Mouse (Mus musculus) midbrain, embryonic 10.5 days (tissue): ENCODE measurements around the gene Smg5. TPM values are rescaled to one million over a fixed set of nuclear protein-coding genes. Genes with fewer than 3 reads are reported as not detected.
"Not testable (repeated sequence)": the region's sequence is repeated elsewhere in the genome, so short reads cannot be mapped to it uniquely, and the experiment has no call there.

Experiments
- DNase-seq: peaks from one replicate; pipeline ENCODE4 v3.0.0-alpha.2; 2017; ENCODE audit warnings: low spot score
- H3K27ac ChIP-seq: fragments of 300-500 bp; sonication (generic); replicated peaks from 2 replicates; pipeline ENCODE4 v1.5.1; 2016; ENCODE audit warnings: mild to moderate bottlenecking
- H3K27me3 ChIP-seq: fragments of 300-500 bp; sonication (generic); 2 replicates; pipeline ENCODE4 v1.6.1; 2016; ENCODE audit warnings: low read depth, mild to moderate bottlenecking; ENCODE audit not compliant: poor library complexity, severe bottlenecking
- H3K36me3 ChIP-seq: fragments of 300-500 bp; sonication (generic); 2 replicates; pipeline ENCODE4 v1.6.1; 2016; ENCODE audit warnings: mild to moderate bottlenecking, moderate library complexity
- H3K4me1 ChIP-seq: fragments of 300-500 bp; sonication (generic); 2 replicates; pipeline ENCODE4 v1.6.1; 2016
- H3K4me3 ChIP-seq: fragments of 300-500 bp; sonication (generic); 2 replicates; pipeline ENCODE4 v1.5.1; 2016; ENCODE audit warnings: mild to moderate bottlenecking, moderate library complexity
- H3K9me3 ChIP-seq: fragments of 300-500 bp; sonication (generic); replicated peaks from 2 replicates; pipeline ENCODE4 v1.6.1; 2016; ENCODE audit warnings: mild to moderate bottlenecking
- WGBS: fragments of 180-500 bp; shearing (Covaris S2); methylation state at CpG from one replicate; pipeline ENCODE4 v1.1.7; 2016; 5-methylcytosine and 5-hydroxymethylcytosine counted together
- polyA plus RNA-seq: library from polyadenylated mRNA; unstranded; fragments of >200 nt; fragmentation: Nextera tagmentation; extraction: Ambion mirVana; gene quantifications from 2 replicates; pipeline ENCODE4 v1.2.1, GENCODE M21; 2016

Smg5 gene
- polyA plus RNA-seq, result 84.5 and 89.8 TPM in 2 replicates

DNA sequence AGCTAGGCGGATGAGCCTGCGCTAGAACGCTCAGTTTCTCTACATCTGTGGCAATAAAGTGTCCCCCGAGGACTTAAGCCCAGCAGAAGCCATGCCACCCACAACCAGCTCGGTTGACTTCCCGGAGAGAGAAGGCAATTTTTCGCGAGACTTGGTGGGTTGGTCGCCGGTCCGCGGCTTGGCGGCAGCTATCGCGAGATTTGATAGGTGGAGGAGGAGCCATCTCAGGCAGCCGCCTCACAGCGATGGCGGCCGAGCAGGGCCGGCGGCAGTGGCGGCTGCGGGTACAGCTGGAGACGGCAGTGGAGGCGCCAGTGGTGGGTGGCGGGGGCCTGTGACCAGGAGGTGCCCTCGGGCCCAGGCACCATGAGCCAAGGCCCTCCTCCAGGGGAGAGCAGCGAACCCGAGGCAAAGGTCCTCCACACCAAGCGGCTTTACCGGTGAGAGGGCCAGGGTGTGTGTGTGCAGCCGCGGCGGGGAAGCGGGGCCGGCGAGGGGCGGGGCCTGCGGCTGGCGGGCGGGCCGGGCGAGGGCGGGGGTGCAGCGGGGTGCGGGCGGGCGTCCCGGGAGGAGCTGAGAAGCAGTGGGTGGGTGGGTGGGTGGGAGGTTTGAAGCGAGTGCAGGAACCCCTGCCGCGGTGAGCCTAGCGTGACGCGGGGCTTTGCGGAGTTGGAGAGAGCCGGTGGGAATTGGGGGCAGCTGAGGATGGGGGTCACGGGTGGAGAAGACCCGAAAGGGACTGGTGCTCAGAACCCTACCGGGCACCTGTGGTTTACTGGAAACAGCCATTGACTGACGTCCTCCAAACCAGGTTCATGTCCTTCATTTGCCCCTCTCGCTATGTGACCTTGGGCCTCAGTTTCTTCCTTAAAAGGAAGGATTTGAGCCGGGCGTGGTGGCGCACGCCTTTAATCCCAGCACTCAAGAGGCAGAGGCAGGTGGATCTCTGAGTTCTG is at the start of gene Smg5, which contains the start of gene Tmem79:
TSS of gene Smg5 (plus strand) at position 203 of the 956 bp plus-strand sequence.
TSS of gene Tmem79 (minus strand) at position 91 of the 956 bp plus-strand sequence.
- Histone ChIP-seq H3K9me3 (no peaks in the 10 kb centered on the region), H3K27ac (peak within 1 kb of the TSS; percentile 99), H3K36me3 (peaks cover 24% of the 10 kb centered on the region), H3K27me3 (no peaks in the 10 kb centered on the region), H3K4me1 (peaks cover 36% of the 10 kb centered on the region), H3K4me3 (peak within 1 kb of the TSS; percentile 97)
- 2% methylated on average over 66 of the region's 66 CpGs for WGBS
- peak; percentile 97 for DNase-seq

DNA sequence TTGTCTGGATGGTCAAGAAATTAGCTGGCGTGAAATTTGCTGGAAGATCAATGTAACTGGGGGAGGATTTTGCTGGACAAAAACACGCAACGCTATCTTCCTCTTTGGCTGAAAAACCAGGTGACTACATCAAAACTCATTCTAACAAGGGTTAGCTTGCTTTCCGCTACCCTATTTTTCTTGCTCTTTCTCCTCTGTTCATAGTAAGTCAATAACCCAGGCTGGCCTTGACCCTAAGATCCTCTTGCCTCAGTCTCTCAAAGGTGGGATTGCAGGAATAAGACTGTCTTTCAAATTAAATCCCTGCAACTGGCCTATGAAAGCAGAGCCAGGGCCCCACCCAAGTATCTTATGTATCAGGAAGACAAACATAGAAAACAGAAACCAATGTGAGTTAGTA is 49.0 kb upstream of the Smg5 start, which contains the start of gene Gm38392:
TSS of gene Gm38392 (minus strand) at position 101 of the 400 bp plus-strand sequence.
- Histone ChIP-seq H3K27ac (no peak within 1 kb of the TSS), H3K4me1 (no peaks in the 10 kb centered on the region), H3K27me3 (no peaks in the 10 kb centered on the region), H3K36me3 (peaks cover 14% of the 10 kb centered on the region), H3K4me3 (no peak within 1 kb of the TSS), H3K9me3 (no peaks in the 10 kb centered on the region)
- WGBS, result 93% methylated on average over 4 of the region's 4 CpGs
- no peak for DNase-seq

DNA sequence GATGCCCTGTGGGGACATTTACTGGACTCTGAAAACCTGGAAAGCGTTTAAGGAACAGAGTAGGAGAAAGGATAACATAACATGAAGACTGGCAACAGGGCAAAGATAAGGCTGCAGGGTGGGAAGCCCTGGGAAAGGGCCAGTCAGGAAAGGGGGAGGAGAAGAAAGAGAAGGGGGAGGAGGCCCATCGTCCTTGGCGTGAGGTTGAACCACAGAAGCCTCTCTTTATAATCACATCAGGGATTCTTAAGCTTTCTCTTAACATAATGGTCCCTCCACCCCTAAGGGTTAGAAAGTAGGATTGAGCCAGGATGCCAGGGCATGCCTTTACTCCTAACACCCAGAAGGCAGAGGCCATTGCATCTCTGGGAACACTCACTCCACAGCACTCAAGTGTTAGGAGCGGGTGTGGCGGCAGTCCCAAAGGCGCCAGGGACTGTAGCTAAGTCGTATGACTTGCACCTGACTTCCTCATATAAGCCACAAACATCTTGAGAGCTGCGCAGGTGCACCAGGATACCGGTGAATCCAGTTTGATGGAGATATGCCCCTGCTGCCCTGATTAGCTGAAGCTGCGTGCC is 47.8 kb upstream of the Smg5 start:
- peaks cover 14% of the 10 kb centered on the region for H3K36me3 ChIP-seq
- not testable (repeated sequence) for DNase-seq, H3K27ac ChIP-seq, H3K4me3 ChIP-seq, H3K4me1 ChIP-seq, H3K27me3 ChIP-seq, H3K9me3 ChIP-seq
- WGBS, result 81% methylated on average over 8 of the region's 10 CpGs

DNA sequence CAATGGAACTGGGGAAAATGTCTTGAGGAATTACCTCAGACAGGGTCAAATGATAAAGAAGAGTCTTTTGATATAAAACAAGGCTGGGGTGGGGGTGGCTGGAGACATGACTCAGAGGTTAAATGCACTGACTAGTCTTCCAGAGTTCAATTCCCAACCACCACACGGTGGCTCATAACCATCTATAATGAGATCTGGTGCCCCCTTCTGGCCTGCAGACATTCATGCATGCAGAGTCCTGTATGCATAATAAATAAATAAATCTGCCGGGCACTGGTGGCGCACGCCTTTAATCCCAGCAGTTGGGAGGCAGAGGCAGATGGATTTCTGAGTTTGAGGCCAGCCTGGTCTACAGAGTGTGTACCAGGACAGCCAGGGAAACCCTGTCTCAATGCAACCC is 44.1 kb upstream of the Smg5 start:
- Histone ChIP-seq H3K27ac (no peak overlapping the region), H3K27me3 (no peaks in the 10 kb centered on the region), H3K36me3 (no peaks in the 10 kb centered on the region), H3K4me1 (peaks cover 9% of the 10 kb centered on the region), H3K9me3 (no peaks in the 10 kb centered on the region), H3K4me3 (no peak overlapping the region)
- DNase-seq, result peak; percentile 25
- 69% methylated on average over 4 of the region's 4 CpGs for WGBS

DNA sequence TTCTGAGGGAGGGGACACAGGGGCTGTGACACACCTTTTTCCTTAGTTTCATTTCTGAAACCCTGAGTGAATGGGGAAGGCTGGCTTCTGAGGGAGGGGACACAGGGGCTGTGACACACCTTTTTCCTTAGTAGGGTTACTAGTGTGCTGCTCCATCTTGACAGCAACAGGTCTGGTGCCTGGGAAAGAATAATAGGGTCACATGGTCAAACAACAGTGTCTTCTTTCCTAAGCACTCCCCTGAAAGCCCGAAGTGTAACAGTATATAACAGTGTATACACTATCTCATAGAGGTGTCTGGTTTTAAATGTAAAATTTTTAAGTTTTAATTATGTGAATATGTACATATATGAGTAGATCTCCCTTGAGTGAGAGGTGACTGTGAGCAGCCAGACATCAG is 40.8 kb upstream of the Smg5 start:
- peak overlapping the region; percentile 96 for H3K27ac ChIP-seq
- H3K27me3 ChIP-seq, result not testable (repeated sequence)

DNA sequence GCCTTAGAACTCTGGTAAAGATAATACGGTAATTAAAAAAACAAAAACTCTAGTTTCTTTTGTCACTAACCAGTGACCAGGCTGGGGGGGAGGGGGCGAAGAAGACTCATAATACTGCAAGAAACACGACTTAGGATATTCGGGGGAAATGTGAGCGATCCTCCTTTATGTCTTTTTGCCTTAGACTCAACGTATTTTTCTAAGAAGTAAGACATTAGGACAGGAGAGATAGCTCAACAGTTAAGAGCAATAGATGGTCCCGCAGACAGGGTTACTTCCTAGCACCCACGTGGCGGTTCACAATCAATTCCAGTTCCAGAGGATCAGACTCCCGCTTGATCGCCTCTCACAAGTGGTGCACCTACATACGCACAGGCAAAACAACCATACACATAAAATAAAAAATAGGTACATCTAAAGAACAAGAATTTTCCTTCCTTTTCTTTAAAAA is 39.9 kb upstream of the Smg5 start:
- H3K27me3 ChIP-seq, result no peaks in the 10 kb centered on the region

More for the DNA sequence above, 40.8 kb upstream of the Smg5 start:
- peak overlapping the region; percentile 85 for H3K4me3 ChIP-seq
- peaks cover 23% of the 10 kb centered on the region for H3K4me1 ChIP-seq
- peaks cover 20% of the 10 kb centered on the region for H3K36me3 ChIP-seq
- not testable (repeated sequence) for H3K9me3 ChIP-seq, DNase-seq
- WGBS, result 76% methylated on average over 1 of the region's 1 CpGs

DNA sequence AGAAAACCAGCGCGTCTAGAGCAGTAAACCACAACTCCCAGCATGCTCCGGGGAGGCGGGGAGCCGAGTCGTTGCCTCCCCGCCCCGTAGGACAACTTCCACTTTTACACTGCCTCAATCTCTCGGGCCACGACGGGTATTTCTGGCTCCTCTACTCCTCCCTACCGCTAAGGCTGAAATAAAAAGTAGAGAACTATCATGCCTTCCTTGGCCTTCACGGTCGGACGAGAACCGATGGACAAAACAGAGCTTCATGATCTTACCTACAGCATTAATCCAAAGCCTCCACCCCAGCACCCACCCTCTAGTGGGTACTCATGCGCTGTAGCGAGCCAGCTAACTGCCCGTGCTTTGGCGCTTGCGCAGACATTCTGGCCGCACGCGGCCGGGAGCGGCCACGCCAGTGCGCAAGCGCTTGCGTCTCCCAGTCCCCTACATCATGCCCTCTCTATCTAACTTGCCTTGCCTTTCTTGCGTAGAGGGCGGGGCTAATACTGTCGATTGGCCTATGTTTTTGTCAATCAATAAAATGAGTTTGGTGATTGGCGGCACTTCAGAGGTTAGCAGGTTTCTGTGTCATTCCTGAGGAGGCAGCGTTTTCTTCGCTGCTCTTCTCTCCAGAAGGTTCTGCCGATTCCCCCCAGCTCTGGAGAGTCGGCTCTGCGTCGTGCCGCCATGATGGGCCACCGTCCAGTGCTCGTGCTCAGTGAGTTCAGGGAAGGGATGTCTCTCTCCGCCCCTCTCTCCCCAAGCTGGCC is 39.3 kb upstream of the Smg5 start, which contains the start of the genes Tsacc and Cct3:
TSS of gene Tsacc (minus strand) at position 439 of the 758 bp plus-strand sequence.
TSS of gene Cct3 (plus strand) at position 556 of the 758 bp plus-strand sequence.
- under 1% methylated on average over 44 of the region's 44 CpGs for WGBS

More for the DNA sequence above, 39.9 kb upstream of the Smg5 start:
- H3K4me3 ChIP-seq, result peak overlapping the region; percentile 85
- peaks cover 23% of the 10 kb centered on the region for H3K4me1 ChIP-seq
- peaks cover 29% of the 10 kb centered on the region for H3K36me3 ChIP-seq
- H3K9me3 ChIP-seq, result no peaks in the 10 kb centered on the region
- H3K27ac ChIP-seq, result peak overlapping the region; percentile 96
- WGBS, result under 1% methylated on average over 12 of the region's 12 CpGs
- no peak for DNase-seq

DNA sequence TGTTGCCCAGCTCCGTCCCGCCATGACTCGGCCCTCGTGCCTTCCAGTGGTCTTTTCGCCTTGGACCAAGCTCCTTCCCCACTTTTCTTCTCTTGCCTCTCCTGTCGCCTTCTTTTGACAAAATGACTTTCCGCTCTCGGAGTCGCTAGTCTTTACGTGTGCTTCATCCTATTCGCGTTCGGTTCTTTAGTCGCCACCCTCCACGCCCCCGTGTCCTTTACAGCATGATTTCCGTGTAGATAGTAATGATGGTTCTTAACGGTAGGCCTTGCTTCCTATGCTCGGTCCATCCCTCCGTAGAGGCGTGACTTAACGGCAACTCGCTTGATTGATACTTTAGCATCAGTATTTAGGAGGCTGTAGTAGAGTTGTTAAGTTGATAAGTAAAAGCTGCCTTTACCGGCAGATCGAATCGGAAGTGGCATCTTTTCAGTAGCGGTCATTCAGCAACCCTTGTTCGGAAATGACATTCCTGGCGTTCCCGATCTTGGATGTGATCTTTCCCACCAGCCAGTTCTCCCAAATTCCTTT is 38.7 kb upstream of the Smg5 start:
- peaks cover 23% of the 10 kb centered on the region for H3K4me1 ChIP-seq
- peaks cover 41% of the 10 kb centered on the region for H3K36me3 ChIP-seq
- H3K27ac ChIP-seq, result peak overlapping the region; percentile 96
- H3K4me3 ChIP-seq, result peak overlapping the region; percentile 85
- DNase-seq, result no peak
- H3K27me3 ChIP-seq, result no peaks in the 10 kb centered on the region
- H3K9me3 ChIP-seq, result no peaks in the 10 kb centered on the region
- under 1% methylated on average over 30 of the region's 30 CpGs for WGBS

More for the DNA sequence above, 39.3 kb upstream of the Smg5 start, which contains the start of the genes Tsacc and Cct3:
- Histone ChIP-seq H3K9me3 (no peaks in the 10 kb centered on the region), H3K4me3 (peak within 1 kb of the TSS; percentile 85), H3K27me3 (no peaks in the 10 kb centered on the region), H3K36me3 (peaks cover 35% of the 10 kb centered on the region), H3K4me1 (peaks cover 23% of the 10 kb centered on the region), H3K27ac (peak within 1 kb of the TSS; percentile 96)
- DNase-seq, result peak; percentile 96

DNA sequence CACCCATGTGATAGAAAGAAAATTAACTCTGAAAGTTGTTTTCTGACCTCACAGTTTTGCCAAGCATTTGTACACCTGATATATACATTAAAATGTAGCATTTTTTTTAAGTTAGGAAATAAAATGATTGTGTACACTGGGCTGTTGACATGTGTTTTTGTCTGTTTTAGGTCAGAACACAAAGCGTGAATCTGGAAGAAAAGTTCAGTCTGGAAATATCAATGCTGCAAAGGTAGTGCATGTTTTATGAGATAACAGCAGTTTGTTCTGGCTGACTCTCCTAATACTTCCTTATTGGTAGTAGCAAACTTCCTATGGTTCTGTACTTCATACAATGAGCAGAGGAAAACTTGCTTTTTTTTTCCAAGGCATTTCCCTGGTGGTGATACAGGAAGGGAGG is 36.9 kb upstream of the Smg5 start:
- peaks cover 59% of the 10 kb centered on the region for H3K36me3 ChIP-seq
- H3K9me3 ChIP-seq, result no peaks in the 10 kb centered on the region
- no peaks in the 10 kb centered on the region for H3K27me3 ChIP-seq
- H3K27ac ChIP-seq, result no peak overlapping the region
- WGBS, result 95% methylated on average over 1 of the region's 1 CpGs
- DNase-seq, result no peak
- no peak overlapping the region; the same call in 1 of the 2 replicates for H3K4me3 ChIP-seq
- peaks cover 23% of the 10 kb centered on the region for H3K4me1 ChIP-seq

DNA sequence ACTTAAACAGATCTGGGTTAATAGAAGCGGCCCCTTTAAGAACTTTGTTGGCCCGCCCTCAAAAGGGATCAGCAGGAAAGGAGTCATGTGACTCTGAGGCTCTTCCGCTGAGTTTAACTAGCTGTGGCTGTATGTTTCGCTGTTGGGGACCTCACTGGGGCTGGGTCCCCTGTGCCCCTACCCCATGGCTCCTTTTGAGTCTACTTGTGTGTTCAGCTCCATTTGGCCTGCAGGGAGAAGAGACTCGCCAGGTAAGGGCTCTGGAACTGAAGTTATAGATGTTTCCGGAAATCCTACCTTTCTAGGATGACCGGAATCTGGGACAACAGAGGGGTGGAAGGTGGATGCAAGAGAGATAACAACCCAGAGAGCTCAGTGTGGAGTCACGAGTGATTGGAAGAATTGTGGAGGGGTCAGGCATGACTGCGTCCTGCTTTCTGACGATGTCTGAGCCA is 11.1 kb upstream of the Smg5 start, which contains the start of gene Glmp:
TSS of gene Glmp (plus strand) at position 73 of the 455 bp plus-strand sequence.
- Histone ChIP-seq H3K36me3 (peaks cover 79% of the 10 kb centered on the region), H3K4me1 (peaks cover 14% of the 10 kb centered on the region), H3K27me3 (no peaks in the 10 kb centered on the region), H3K9me3 (no peaks in the 10 kb centered on the region), H3K4me3 (peak within 1 kb of the TSS; percentile 73), H3K27ac (peak within 1 kb of the TSS; percentile 65)
- 3% methylated on average over 10 of the region's 10 CpGs for WGBS
- peak; percentile 63 for DNase-seq

DNA sequence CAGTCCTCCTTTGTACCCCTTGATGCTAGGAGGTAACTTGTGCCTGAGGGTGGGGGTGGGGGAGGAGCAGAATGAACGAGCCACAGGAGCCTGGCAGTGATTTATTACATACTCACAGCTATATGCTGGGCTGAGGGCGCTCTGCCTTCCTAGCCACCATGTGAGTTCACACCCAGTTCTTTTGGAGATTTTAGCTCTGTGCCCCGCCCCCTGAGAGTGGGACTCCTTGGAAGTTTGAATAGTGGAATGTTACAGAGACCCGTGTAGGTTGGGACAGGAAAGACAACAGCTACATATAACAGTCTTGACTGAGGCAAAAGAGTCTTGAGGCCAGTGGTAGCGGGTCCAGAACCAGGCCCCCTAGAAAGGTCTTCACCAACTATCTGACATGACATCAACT is 7.1 kb upstream of the Smg5 start:
- peaks cover 54% of the 10 kb centered on the region for H3K36me3 ChIP-seq
- no peak overlapping the region for H3K27ac ChIP-seq
- no peak overlapping the region for H3K4me3 ChIP-seq
- peaks cover 15% of the 10 kb centered on the region for H3K4me1 ChIP-seq
- H3K27me3 ChIP-seq, result no peaks in the 10 kb centered on the region
- no peaks in the 10 kb centered on the region for H3K9me3 ChIP-seq
- WGBS, result 90% methylated on average over 5 of the region's 5 CpGs
- no peak for DNase-seq
